ENCODE assay signal across 9 mouse cellular contexts in genomic region chr7:109480765-109481197, GRCm38 (mm10). TPM values are rescaled to one million over a fixed set of nuclear protein-coding genes. Genes with fewer than 3 reads are reported as not detected.
DNase-seq lines count a peak whose midpoint lies in the region; ATAC-seq and TF ChIP-seq lines count a peak whose summit lies in the region.
"Had no signal": no experiment of that assay in that cellular context is flagged by ENCODE, and none has a peak within 500 bp of the region (broad histone marks: within the 10 kb centered on the region; RNA-seq: fewer than 3 reads in every experiment).

No protein-coding gene starts in this region.

- DNase-seq in gastrocnemius, adult 2 months, result peak; percentile 31
- no peak for DNase-seq in gastrocnemius, adult 8-10 months (ENCODE audit: low spot score in 2 of 2)
- peak; percentile 42 for DNase-seq in R1 (ENCODE audit: low read depth, low spot score)
- no peak for DNase-seq in adipocyte (ENCODE audit: low spot score)
- no peak for DNase-seq in thymus, postnatal 0 days (ENCODE audit: low spot score)

- peak; percentile 27 for TF ChIP-seq CTCF in gastrocnemius, adult 2 months (IDR thresholded peaks at IDR 0.05)

- no peaks in the 10 kb centered on the region for H3K4me1 ChIP-seq in kidney, embryonic 16.5 days (ENCODE audit: insufficient read depth, low read length)
- H3K4me1 ChIP-seq in midbrain, embryonic 15.5 days, result no peaks in the 10 kb centered on the region

- no peaks in the 10 kb centered on the region for H3K36me3 ChIP-seq in kidney, embryonic 16.5 days (ENCODE audit: insufficient read depth, low read length)
- H3K36me3 ChIP-seq in midbrain, embryonic 15.5 days (replicated peaks), result no peaks in the 10 kb centered on the region

- WGBS in kidney, embryonic 16.5 days, result 14% methylated on average over 7 of the region's 7 CpGs
- 28% methylated on average over 7 of the region's 7 CpGs for WGBS in midbrain, embryonic 15.5 days

- H3K4me3 ChIP-seq in gastrocnemius, adult 2 months, result peak overlapping the region; percentile 57
- H3K4me3 ChIP-seq in kidney, embryonic 16.5 days (ENCODE audit: low read length), result peak overlapping the region; percentile 3; the same call in 1 of the 2 replicates
- H3K4me3 ChIP-seq in midbrain, embryonic 15.5 days, result no peak overlapping the region

- H3K27me3 ChIP-seq in kidney, embryonic 16.5 days (ENCODE audit: insufficient read depth, low read length), result no peaks in the 10 kb centered on the region
- H3K27me3 ChIP-seq in midbrain, embryonic 15.5 days (replicated peaks), result no peaks in the 10 kb centered on the region

- no peak overlapping the region for H3K27ac ChIP-seq in gastrocnemius, adult 2 months
- no peak overlapping the region for H3K27ac ChIP-seq in kidney, embryonic 16.5 days (ENCODE audit: low read length)
- no peak overlapping the region for H3K27ac ChIP-seq in midbrain, embryonic 15.5 days

- ATAC-seq in granulocyte monocyte progenitor cell, adult 5-6 weeks (replicated peaks; ENCODE audit: poor library complexity, severe bottlenecking), result peak; percentile 60
- ATAC-seq in kidney, embryonic 16.5 days (ENCODE audit: low FRiP score, low TSS enrichment), result peak; percentile 43; the same call in 1 of the 2 replicates
- 0 out of 2 replicates have a peak, but pooled peaks have one; percentile 40 for ATAC-seq in midbrain, embryonic 15.5 days (replicated peaks)

- no peaks in the 10 kb centered on the region for H3K9me3 ChIP-seq in kidney, embryonic 16.5 days (ENCODE audit: low read length)
- H3K9me3 ChIP-seq in midbrain, embryonic 15.5 days, result no peaks in the 10 kb centered on the region

- intact Hi-C loops in gastrocnemius, adult 2 months (cut with DNase I), result no loop called here

- no peak overlapping the region for H3K9ac ChIP-seq in kidney, embryonic 16.5 days (replicated peaks; ENCODE audit: low read length)
- no peak overlapping the region for H3K9ac ChIP-seq in midbrain, embryonic 15.5 days

- peak overlapping the region; percentile 31; the same call in 1 of the 2 replicates for H3K4me2 ChIP-seq in kidney, embryonic 16.5 days (replicated peaks; ENCODE audit: low read depth, low read length)
- peak overlapping the region; percentile 21; the same call in 1 of the 2 replicates for H3K4me2 ChIP-seq in midbrain, embryonic 15.5 days

RNA-seq across cellular contexts. Expression of gene Trim66, which starts 27.2 kb away (rescaled TPM):
- under 1 TPM; 0.17 to 0.23 TPM for total RNA-seq in gastrocnemius, adult 2 months (2021)
- total RNA-seq in gastrocnemius, adult 8-10 months (2022), result under 1 TPM; 0.07 to 0.13 (median 0.12) TPM
- total RNA-seq in granulocyte monocyte progenitor cell, adult 5-6 weeks (2014; fragmentation: Nextera tagmentation), result 0.11 TPM in 1 of 2 replicates, not detected in the other
- total RNA-seq in granulocyte monocyte progenitor cell, adult 5-6 weeks (2017), result 0.09 TPM in 1 of 2 replicates, not detected in the other
- 0.03 TPM in 1 of 2 replicates, not detected in the other for polyA plus RNA-seq in kidney, embryonic 16.5 days (2015; fragmentation: Nextera tagmentation; extraction: Ambion mirVana)
- polyA plus RNA-seq in midbrain, embryonic 15.5 days (2015; fragmentation: Nextera tagmentation; extraction: Ambion mirVana), result 0.92 and 1.1 TPM in 2 replicates
- polyA plus RNA-seq in thymus, postnatal 0 days (2015; fragmentation: Nextera tagmentation; extraction: Ambion mirVana), result 0.03 and 0.07 TPM in 2 replicates

RNA-seq across cellular contexts. Expression of gene Rpl27a, which starts 38.2 kb away (rescaled TPM):
- 100 to 1,000 TPM in 1 of 2 experiments, 10 to 100 TPM in 1; 78.8 to 109 TPM for total RNA-seq in gastrocnemius, adult 2 months (2021)
- 10 to 100 TPM; 66.8 to 96.7 (median 83.2) TPM for total RNA-seq in gastrocnemius, adult 8-10 months (2022)
- 686 and 801 TPM in 2 replicates for total RNA-seq in granulocyte monocyte progenitor cell, adult 5-6 weeks (2014; fragmentation: Nextera tagmentation)
- 939 and 1,342 TPM in 2 replicates for total RNA-seq in granulocyte monocyte progenitor cell, adult 5-6 weeks (2017)
- polyA plus RNA-seq in kidney, embryonic 16.5 days (2015; fragmentation: Nextera tagmentation; extraction: Ambion mirVana), result 122 and 129 TPM in 2 replicates
- 64.4 and 67.9 TPM in 2 replicates for polyA plus RNA-seq in midbrain, embryonic 15.5 days (2015; fragmentation: Nextera tagmentation; extraction: Ambion mirVana)
- 171 and 173 TPM in 2 replicates for polyA plus RNA-seq in thymus, postnatal 0 days (2015; fragmentation: Nextera tagmentation; extraction: Ambion mirVana)

RNA-seq across cellular contexts. Expression of gene Stk33, which starts 41.9 kb away (rescaled TPM):
- total RNA-seq in gastrocnemius, adult 2 months (2021), result under 1 TPM; 0.17 to 0.51 TPM
- 10 to 100 TPM in 3 of 4 experiments, 1 to 10 TPM in 1; 4.0 to 13.1 (median 11.1) TPM for total RNA-seq in gastrocnemius, adult 8-10 months (2022)
- total RNA-seq in granulocyte monocyte progenitor cell, adult 5-6 weeks (2014; fragmentation: Nextera tagmentation), result not detected in 2 replicates
- total RNA-seq in granulocyte monocyte progenitor cell, adult 5-6 weeks (2017), result not detected in 2 replicates
- 0.51 and 0.58 TPM in 2 replicates for polyA plus RNA-seq in kidney, embryonic 16.5 days (2015; fragmentation: Nextera tagmentation; extraction: Ambion mirVana)
- polyA plus RNA-seq in midbrain, embryonic 15.5 days (2015; fragmentation: Nextera tagmentation; extraction: Ambion mirVana), result 7.8 and 8.4 TPM in 2 replicates
- polyA plus RNA-seq in thymus, postnatal 0 days (2015; fragmentation: Nextera tagmentation; extraction: Ambion mirVana), result 0.55 and 0.80 TPM in 2 replicates
- total RNA-seq: neutrophil, adult 5-6 weeks had no signal

Comparison
In these comparisons a context has a peak if more than half of its experiments do, and no peak if none do; other contexts are left out.
1. DNase-seq: peak in gastrocnemius, adult 2 months (single experiment) and R1 (single experiment); none in gastrocnemius, adult 8-10 months (0 of 2), adipocyte (single experiment) and thymus, postnatal 0 days (single experiment).
2. RNA of gene Rpl27a, which starts 38.2 kb away (total RNA-seq): 686 to 1,342 TPM in granulocyte monocyte progenitor cell, adult 5-6 weeks; 78.8 to 109 TPM in gastrocnemius, adult 2 months and 66.8 to 96.7 TPM in gastrocnemius, adult 8-10 months; every median in the first group is over 4 times any median in the second.
3. Peak in every context shown above with its lines, with median percentiles within 50 percentile points of each other: ATAC-seq.